Mouse (Mus musculus): ENCODE data around the gene Hrh3. TPM values are rescaled to one million over a fixed set of nuclear protein-coding genes. Genes with fewer than 3 reads are reported as not detected.

Hrh3 gene
- polyA plus RNA-seq, 1 experiment from 2014 or later: not detected

DNA sequence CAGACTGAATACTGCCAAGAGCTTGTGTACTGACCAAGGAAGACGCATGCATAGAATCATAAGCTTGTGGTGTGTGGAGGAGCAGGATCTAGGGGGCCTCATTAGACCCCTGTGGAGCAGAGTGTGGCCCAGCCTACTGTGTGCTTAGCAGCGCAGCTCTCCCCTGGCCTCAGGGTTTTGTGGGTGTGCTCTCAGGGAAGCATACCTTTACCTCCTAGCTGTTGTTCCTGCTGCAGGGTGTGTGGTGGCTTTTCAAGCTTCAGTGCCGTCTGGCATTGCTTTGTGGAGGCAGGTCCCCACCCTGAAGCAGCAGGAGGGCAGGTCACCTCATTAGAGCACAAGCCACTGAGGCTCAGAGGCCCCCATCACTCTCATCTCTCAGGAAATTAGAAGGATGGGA, 26.7 kb downstream of the Hrh3 start:
- 58% methylated on average over 3 of the region's 3 CpGs for WGBS
- no peak overlapping the region for H3K4me2 ChIP-seq (ENCODE audit: low read depth, low read length)

DNA sequence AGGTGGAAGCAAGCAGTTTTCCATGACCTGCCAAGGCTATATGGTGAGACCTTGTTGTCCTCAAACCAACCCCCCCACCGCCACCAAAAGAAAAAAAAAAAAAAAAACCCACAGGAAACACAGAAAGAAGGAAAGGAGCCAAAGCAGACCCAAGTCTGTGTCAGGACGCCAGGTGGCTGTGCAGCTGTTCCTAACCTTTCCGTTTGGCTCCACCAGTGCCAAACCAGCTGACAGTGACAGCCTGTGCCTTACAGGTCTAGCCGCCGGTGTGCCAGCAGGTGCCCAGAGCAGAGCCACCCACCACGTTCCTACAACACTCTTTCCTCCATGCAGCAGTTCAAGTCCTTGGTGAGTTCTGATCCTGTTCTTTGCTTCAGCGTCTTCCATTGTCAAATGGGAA, 31.4 kb downstream of the Hrh3 start:
- Histone ChIP-seq H3K4me3 (replicated peaks; ENCODE audit: low read length) (no peak overlapping the region), H3K36me3 (ENCODE audit: control insufficient read depth, insufficient read depth, low read length) (no peaks in the 10 kb centered on the region)
- no peak for ATAC-seq (ENCODE audit: insufficient read depth, low FRiP score)

More for the DNA sequence above, 26.7 kb downstream of the Hrh3 start:
- no peak overlapping the region for H3K9ac ChIP-seq (ENCODE audit: low read length)
- no peaks in the 10 kb centered on the region; the same call in 1 of the 2 replicates for H3K4me1 ChIP-seq (ENCODE audit: control insufficient read depth, insufficient read depth, low read length)
- no peaks in the 10 kb centered on the region for H3K9me3 ChIP-seq (replicated peaks; ENCODE audit: control insufficient read depth, low read length)
- H3K36me3 ChIP-seq (ENCODE audit: control insufficient read depth, insufficient read depth, low read length): no peaks in the 10 kb centered on the region
- H3K27me3 ChIP-seq (ENCODE audit: control insufficient read depth, insufficient read depth, low read length): no peaks in the 10 kb centered on the region
- no peak overlapping the region for H3K27ac ChIP-seq (ENCODE audit: low read length)
- no peak for ATAC-seq (ENCODE audit: insufficient read depth, low FRiP score)
- H3K4me3 ChIP-seq (replicated peaks; ENCODE audit: low read length): no peak overlapping the region

DNA sequence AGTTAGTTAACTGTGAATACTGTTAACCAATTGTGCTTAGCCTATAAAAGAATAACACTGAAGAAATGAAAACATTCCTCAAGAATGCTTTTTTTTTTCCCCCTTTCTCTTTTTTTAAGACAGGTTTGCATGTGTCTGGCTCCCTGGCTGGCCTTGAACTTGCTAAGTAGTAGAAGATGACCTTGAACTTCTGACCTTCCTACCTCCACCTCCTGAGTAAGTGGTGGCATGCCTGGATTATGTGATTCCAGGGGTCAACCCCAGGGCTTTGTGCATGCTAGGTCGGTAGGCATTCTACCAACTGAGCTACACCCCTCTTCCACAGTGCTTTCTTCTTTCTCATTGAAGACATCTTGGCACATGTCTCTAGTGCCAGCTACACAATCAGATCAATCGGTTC, 32.6 kb downstream of the Hrh3 start:
- H3K27me3 ChIP-seq (ENCODE audit: control insufficient read depth, insufficient read depth, low read length): no peaks in the 10 kb centered on the region
- 79% methylated on average over 2 of the region's 2 CpGs for WGBS

More for the DNA sequence above, 31.4 kb downstream of the Hrh3 start:
- peaks cover 11% of the 10 kb centered on the region for H3K4me1 ChIP-seq (ENCODE audit: control insufficient read depth, insufficient read depth, low read length)
- H3K27me3 ChIP-seq (ENCODE audit: control insufficient read depth, insufficient read depth, low read length): no peaks in the 10 kb centered on the region
- WGBS: 83% methylated on average over 7 of the region's 7 CpGs
- H3K9ac ChIP-seq (ENCODE audit: low read length): no peak overlapping the region
- no peak overlapping the region for H3K4me2 ChIP-seq (ENCODE audit: low read depth, low read length)
- no peaks in the 10 kb centered on the region for H3K9me3 ChIP-seq (replicated peaks; ENCODE audit: control insufficient read depth, low read length)
- no peak overlapping the region for H3K27ac ChIP-seq (ENCODE audit: low read length)

DNA sequence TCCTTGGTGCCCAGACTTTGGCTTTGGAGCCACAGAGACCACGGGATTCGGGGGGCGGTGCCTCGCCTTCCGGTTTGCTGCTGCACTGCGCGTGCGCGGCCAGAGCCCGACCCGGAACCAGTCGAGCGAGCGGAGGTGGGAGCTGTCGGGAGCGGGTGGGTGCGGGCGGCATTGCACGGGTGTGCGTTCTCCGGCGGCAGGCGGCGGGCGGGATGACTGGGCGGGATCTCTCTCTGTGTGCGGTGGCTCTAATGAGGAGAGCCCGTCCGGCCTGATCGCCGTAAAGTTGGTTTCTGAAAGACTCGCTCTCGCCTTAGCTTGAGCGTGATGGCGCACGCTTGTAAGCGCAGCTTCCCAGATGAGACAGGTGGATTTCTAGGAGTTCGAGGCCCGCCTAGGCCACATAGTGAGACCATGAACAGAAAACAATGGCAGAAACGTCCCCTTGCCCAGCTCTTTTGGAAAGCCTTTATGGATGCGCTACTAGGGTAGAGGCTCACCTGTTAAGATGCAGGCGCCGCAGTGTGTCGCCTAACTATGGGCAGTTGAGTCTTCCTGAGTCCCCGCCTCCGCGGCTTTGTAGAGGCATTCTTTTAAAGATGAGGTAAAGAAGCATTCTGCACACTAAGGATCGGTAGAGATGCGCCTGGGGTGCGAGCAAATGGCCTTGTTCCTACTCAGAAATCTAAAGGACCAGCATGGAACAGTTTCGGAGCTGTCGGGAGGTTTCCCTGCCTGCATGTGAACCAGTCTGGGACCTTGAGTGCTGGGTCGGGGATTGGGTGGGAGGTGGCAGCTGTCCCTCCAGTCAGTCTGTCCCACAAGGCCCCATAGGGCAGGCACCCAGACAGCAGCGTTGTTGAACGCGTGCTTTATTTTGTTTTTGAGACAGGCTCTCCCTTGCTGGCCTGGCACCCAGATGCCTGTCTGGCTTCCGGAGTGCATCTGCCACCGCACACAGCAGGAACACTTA, 33.5 kb downstream of the Hrh3 start, which contains the start of gene Mtg2:
TSS of gene Mtg2 (plus strand) at position 108 of the 973 bp plus-strand sequence.
- Histone ChIP-seq H3K4me3 (replicated peaks; ENCODE audit: low read length) (peak within 1 kb of the TSS; percentile 70), H3K9ac (ENCODE audit: low read length) (peak within 1 kb of the TSS; percentile 83), H3K27me3 (ENCODE audit: control insufficient read depth, insufficient read depth, low read length) (no peaks in the 10 kb centered on the region), H3K9me3 (replicated peaks; ENCODE audit: control insufficient read depth, low read length) (no peaks in the 10 kb centered on the region), H3K27ac (ENCODE audit: low read length) (peak within 1 kb of the TSS; percentile 74), H3K4me2 (ENCODE audit: low read depth, low read length) (peak within 1 kb of the TSS; percentile 95), H3K36me3 (ENCODE audit: control insufficient read depth, insufficient read depth, low read length) (peaks cover 4% of the 10 kb centered on the region; the same call in 1 of the 2 replicates), H3K4me1 (ENCODE audit: control insufficient read depth, insufficient read depth, low read length) (peaks cover 11% of the 10 kb centered on the region)
- 5% methylated on average over 58 of the region's 58 CpGs for WGBS
- peak; percentile 97 for ATAC-seq (ENCODE audit: insufficient read depth, low FRiP score)

More for the DNA sequence above, 32.6 kb downstream of the Hrh3 start:
- Histone ChIP-seq H3K4me3 (replicated peaks; ENCODE audit: low read length) (no peak overlapping the region), H3K9me3 (replicated peaks; ENCODE audit: control insufficient read depth, low read length) (no peaks in the 10 kb centered on the region), H3K27ac (ENCODE audit: low read length) (no peak overlapping the region), H3K36me3 (ENCODE audit: control insufficient read depth, insufficient read depth, low read length) (peaks cover 4% of the 10 kb centered on the region; the same call in 1 of the 2 replicates), H3K4me2 (ENCODE audit: low read depth, low read length) (no peak overlapping the region), H3K4me1 (ENCODE audit: control insufficient read depth, insufficient read depth, low read length) (peaks cover 11% of the 10 kb centered on the region), H3K9ac (ENCODE audit: low read length) (no peak overlapping the region)
- no peak for ATAC-seq (ENCODE audit: insufficient read depth, low FRiP score)

DNA sequence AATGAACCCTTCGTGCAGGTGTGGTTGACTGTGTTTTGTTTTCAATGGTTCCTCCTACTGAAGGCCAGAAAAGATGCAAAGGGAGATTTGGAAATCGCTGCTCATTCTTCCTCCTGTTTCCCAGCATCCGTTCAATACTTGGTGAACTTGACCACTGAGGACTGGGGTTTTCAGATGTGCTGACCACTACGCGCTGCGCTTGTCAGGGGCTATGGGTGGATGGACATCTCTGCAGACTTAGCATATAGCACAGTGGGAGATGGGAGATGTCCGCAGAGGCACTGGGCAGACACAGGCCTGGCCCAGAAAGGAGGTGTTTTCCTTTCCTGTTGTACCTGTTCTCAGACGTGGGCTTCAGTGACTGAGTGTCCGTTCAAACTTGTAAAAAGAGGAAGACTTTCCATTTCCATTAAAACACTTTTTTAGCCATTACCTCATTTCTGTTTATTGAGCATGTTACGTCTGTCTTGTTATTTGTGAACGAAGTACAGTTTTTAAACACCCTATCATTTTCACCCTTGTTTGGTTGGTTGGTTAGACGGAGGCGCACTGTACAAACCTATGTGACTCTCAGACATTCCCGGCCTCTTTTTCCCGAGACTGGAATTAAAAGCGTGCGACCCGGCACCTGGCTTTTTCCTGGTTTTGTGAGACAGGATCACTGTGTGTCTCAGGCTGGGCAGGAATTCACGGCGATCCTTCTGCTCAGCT, 34.4 kb downstream of the Hrh3 start:
- WGBS: 30% methylated on average over 20 of the region's 20 CpGs
- no peaks in the 10 kb centered on the region for H3K27me3 ChIP-seq (ENCODE audit: control insufficient read depth, insufficient read depth, low read length)
- H3K4me1 ChIP-seq (ENCODE audit: control insufficient read depth, insufficient read depth, low read length): peaks cover 11% of the 10 kb centered on the region
- H3K27ac ChIP-seq (ENCODE audit: low read length): peak overlapping the region; percentile 74; the same call in 1 of the 2 replicates
- peaks cover 4% of the 10 kb centered on the region; the same call in 1 of the 2 replicates for H3K36me3 ChIP-seq (ENCODE audit: control insufficient read depth, insufficient read depth, low read length)
- H3K9me3 ChIP-seq (replicated peaks; ENCODE audit: control insufficient read depth, low read length): no peaks in the 10 kb centered on the region
- peak overlapping the region; percentile 95 for H3K4me2 ChIP-seq (ENCODE audit: low read depth, low read length)
- H3K9ac ChIP-seq (ENCODE audit: low read length): peak overlapping the region; percentile 83
- ATAC-seq (ENCODE audit: insufficient read depth, low FRiP score): peak; percentile 62; the same call in 1 of the 2 replicates
- peak overlapping the region; percentile 70 for H3K4me3 ChIP-seq (replicated peaks; ENCODE audit: low read length)

DNA sequence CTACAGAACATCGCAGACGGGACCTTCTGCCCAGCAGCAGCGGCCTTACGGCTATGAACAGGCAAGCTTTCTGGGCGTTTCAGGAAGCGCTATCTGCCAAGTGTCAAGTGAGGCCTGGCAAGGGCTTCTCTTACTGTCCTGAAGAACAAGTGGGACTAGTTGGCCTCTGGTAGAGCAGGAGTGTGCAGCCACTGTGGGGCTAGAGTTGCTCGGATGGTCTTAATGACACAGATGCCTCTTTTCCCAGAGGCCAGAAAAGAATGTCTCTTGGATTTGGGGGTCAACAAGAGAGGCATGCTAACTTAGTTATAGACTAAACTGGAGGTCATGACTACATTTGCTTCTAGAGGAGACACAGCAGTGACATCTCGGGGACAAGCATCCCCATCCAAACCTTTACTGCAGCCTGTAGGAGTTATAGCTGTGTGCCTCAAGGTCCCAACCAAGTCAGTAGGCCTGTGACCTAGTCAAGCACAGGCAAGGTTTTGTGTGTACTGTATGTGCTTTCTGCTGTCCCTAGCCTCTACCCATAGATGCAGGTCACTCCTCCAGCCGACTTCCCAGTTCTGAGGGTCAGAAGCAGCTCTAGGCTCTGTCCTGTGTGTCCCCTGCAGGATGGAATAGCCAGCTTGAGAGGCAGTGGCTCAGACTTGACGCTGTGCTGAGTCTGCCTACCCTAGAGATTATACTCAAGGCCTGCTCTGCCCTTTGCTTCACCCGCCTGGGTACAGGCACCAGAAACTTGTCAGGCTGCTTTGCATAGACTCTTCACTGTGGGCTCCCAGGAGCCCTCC, 40.8 kb downstream of the Hrh3 start:
- 91% methylated on average over 11 of the region's 11 CpGs for WGBS
- H3K36me3 ChIP-seq (ENCODE audit: control insufficient read depth, insufficient read depth, low read length): peaks cover 4% of the 10 kb centered on the region; the same call in 1 of the 2 replicates

DNA sequence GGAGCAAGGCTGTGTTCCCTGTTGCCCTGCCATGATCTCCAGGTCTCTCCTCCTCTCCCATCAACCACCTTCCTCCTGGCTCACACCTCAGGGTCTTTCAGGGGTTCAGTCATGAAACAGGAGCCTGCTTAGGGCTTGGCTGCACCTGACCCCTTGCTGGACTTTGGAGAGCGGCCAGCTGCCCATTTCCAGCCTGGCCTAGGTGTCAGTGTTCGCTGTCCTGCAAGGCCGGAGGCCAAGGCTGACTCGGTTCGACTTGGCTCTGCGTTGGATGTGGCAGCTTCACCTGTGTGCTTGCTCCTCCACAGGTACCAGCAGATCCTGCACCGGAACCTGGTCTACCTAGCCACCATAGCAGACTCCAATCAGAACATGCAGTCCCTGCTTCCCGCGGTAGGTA, 51.3 kb downstream of the Hrh3 start:
- no peak overlapping the region for H3K4me3 ChIP-seq (replicated peaks; ENCODE audit: low read length)
- H3K4me2 ChIP-seq (ENCODE audit: low read depth, low read length): no peak overlapping the region
- 94% methylated on average over 9 of the region's 9 CpGs for WGBS
- H3K9me3 ChIP-seq (replicated peaks; ENCODE audit: control insufficient read depth, low read length): no peaks in the 10 kb centered on the region
- H3K27ac ChIP-seq (ENCODE audit: low read length): no peak overlapping the region
- no peak overlapping the region for H3K9ac ChIP-seq (ENCODE audit: low read length)
- H3K4me1 ChIP-seq (ENCODE audit: control insufficient read depth, insufficient read depth, low read length): no peaks in the 10 kb centered on the region
- ATAC-seq (ENCODE audit: insufficient read depth, low FRiP score): no peak
- peaks cover 4% of the 10 kb centered on the region for H3K36me3 ChIP-seq (ENCODE audit: control insufficient read depth, insufficient read depth, low read length)
- no peaks in the 10 kb centered on the region for H3K27me3 ChIP-seq (ENCODE audit: control insufficient read depth, insufficient read depth, low read length)

More for the DNA sequence above, 40.8 kb downstream of the Hrh3 start:
- Histone ChIP-seq H3K4me3 (replicated peaks; ENCODE audit: low read length) (no peak overlapping the region), H3K27me3 (ENCODE audit: control insufficient read depth, insufficient read depth, low read length) (no peaks in the 10 kb centered on the region), H3K9me3 (replicated peaks; ENCODE audit: control insufficient read depth, low read length) (no peaks in the 10 kb centered on the region), H3K27ac (ENCODE audit: low read length) (no peak overlapping the region), H3K4me1 (ENCODE audit: control insufficient read depth, insufficient read depth, low read length) (no peaks in the 10 kb centered on the region), H3K4me2 (ENCODE audit: low read depth, low read length) (no peak overlapping the region), H3K9ac (ENCODE audit: low read length) (no peak overlapping the region)
- ATAC-seq (ENCODE audit: insufficient read depth, low FRiP score): no peak

DNA sequence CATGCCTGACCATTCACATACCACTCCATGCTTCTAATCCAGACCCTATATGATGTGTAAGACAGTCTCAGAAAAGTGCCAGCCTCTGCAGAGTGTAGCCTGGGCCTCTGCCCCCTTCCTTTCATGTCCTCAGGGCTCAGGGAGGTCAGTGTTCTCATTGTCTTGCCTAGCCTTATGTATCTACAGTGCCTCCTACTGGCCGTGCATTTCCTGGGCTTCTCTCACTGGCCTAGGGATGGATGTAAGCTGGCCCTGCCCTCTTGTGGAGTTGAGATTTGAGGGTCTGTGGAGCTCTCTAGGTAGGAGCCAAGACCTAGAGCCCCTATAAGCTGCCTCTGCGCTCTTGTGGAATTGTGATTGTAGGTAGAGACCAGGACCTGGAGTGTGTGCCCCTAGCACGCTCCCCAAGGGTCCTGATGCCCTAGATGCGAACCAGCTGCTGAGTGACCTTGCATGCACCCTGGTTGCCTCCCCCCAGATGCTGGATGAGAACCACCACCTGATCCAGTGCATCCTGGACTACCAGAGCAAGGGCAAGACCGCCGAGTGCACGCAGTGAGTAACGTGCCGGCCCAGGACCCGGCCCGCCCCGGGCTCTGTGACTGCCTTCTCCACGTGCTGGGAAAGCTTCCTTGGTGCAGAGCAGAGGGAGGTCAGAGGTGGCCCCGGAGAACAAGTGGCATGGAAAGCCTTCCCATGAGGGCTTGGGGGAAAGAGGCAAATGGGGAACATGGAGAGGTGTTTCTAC, 52.1 kb downstream of the Hrh3 start:
- Histone ChIP-seq H3K4me3 (replicated peaks; ENCODE audit: low read length) (no peak overlapping the region), H3K27ac (ENCODE audit: low read length) (no peak overlapping the region), H3K27me3 (ENCODE audit: control insufficient read depth, insufficient read depth, low read length) (no peaks in the 10 kb centered on the region), H3K36me3 (ENCODE audit: control insufficient read depth, insufficient read depth, low read length) (no peaks in the 10 kb centered on the region; the same call in 1 of the 2 replicates), H3K4me2 (ENCODE audit: low read depth, low read length) (no peak overlapping the region), H3K4me1 (ENCODE audit: control insufficient read depth, insufficient read depth, low read length) (no peaks in the 10 kb centered on the region), H3K9ac (ENCODE audit: low read length) (no peak overlapping the region), H3K9me3 (replicated peaks; ENCODE audit: control insufficient read depth, low read length) (no peaks in the 10 kb centered on the region)
- ATAC-seq (ENCODE audit: insufficient read depth, low FRiP score): no peak
- 89% methylated on average over 14 of the region's 14 CpGs for WGBS

Measured in stomach, embryonic 16.5 days (tissue).